Mouse (Mus musculus) mature B cell (primary cell): Measurements from ENCODE around the gene Sec23ip.

Experiments
- in situ Hi-C: fragments of 300-500 bp; cut with MboI; formaldehyde crosslinking; loops from 2 replicates; pipeline ENCODE4 v1.14.3; 2019

Sec23ip gene

GRCm38 (mm10) chr7:128779305-128779704 is 34.6 kb downstream of the Sec23ip start:
- in situ Hi-C loops: no loop called here

GRCm38 (mm10) chr7:128781846-128782245 is 37.1 kb downstream of the Sec23ip start:
- in situ Hi-C loops: no loop called here

- in situ Hi-C loops: no loop called here
These were observed 45.3 kb downstream of the Sec23ip start for GRCm38 (mm10) chr7:128790045-128790444.

- in situ Hi-C loops: no loop called here
These were observed 48.7 kb downstream of the Sec23ip start for GRCm38 (mm10) chr7:128793464-128793863.

- in situ Hi-C loops: no loop called here
These were observed 80.3 kb downstream of the Sec23ip start for GRCm38 (mm10) chr7:128824986-128825563.

- in situ Hi-C loops: no loop called here
These were observed 87.8 kb downstream of the Sec23ip start for GRCm38 (mm10) chr7:128832455-128833081.

GRCm38 (mm10) chr7:128833196-128833595 is 88.5 kb downstream of the Sec23ip start:
- in situ Hi-C loops: no loop called here
